Mouse (Mus musculus) activated CD4-positive, CD25-positive, alpha-beta regulatory T cell (primary cell): ENCODE data around the gene Olfr1497. TPM values are rescaled to one million over a fixed set of nuclear protein-coding genes. Genes with fewer than 3 reads are reported as not detected.

Experiments
- polyA plus RNA-seq, 2 experiments: library from polyadenylated mRNA; unstranded; fragments of 100-300 nt; shearing (Covaris generic); gene quantifications; one replicate each; pipeline ENCODE4 v1.2.1; 2017

The Olfr1497 gene
- not detected for polyA plus RNA-seq

GRCm38 (mm10) chr19:13798102-13798501, at the start of gene Olfr1497:
TSS of gene Olfr1497 (minus strand) at chr19:13798202.

GRCm38 (mm10) chr19:13830388-13830787, 32.4 kb upstream of the Olfr1497 start, which contains the start of gene Olfr1500:
TSS of gene Olfr1500 (minus strand) at chr19:13830488.

GRCm38 (mm10) chr19:13819347-13819746, 21.3 kb upstream of the Olfr1497 start, which contains the start of gene Olfr1499:
TSS of gene Olfr1499 (minus strand) at chr19:13819447.

GRCm38 (mm10) chr19:13777578-13777977, 20.4 kb downstream of the Olfr1497 start, which contains the start of gene Olfr1496:
TSS of gene Olfr1496 (plus strand) at chr19:13777878.

GRCm38 (mm10) chr19:13764306-13764705, 33.7 kb downstream of the Olfr1497 start, which contains the start of gene Olfr1495:
TSS of gene Olfr1495 (plus strand) at chr19:13764606.

Other genes with a start within 250 kb of the Olfr1497 start
- gene Olfr1484, start 214.7 kb downstream of the Olfr1497 start, polyA plus RNA-seq = not detected
- gene Olfr1487, start 180.8 kb downstream of the Olfr1497 start, polyA plus RNA-seq = under 1 TPM in 1 of 2 experiments, not detected in 1; 0.06 TPM
- not detected for gene Olfr1489, start 166.6 kb downstream of the Olfr1497 start, polyA plus RNA-seq
- gene Olfr1490, start 147.1 kb downstream of the Olfr1497 start, polyA plus RNA-seq = under 1 TPM in 1 of 2 experiments, not detected in 1; 0.34 TPM
- not detected for gene Olfr1491, start 100.9 kb downstream of the Olfr1497 start, polyA plus RNA-seq
- under 1 TPM in 1 of 2 experiments, not detected in 1; 0.10 TPM for gene Olfr1493-ps1, start 74.9 kb downstream of the Olfr1497 start, polyA plus RNA-seq
- under 1 TPM in 1 of 2 experiments, not detected in 1; 0.20 TPM for gene Olfr1494, start 58.5 kb downstream of the Olfr1497 start, polyA plus RNA-seq
- not detected for gene Olfr1495, start 33.6 kb downstream of the Olfr1497 start, polyA plus RNA-seq
- not detected for gene Olfr1496, start 20.3 kb downstream of the Olfr1497 start, polyA plus RNA-seq
- under 1 TPM in 1 of 2 experiments, not detected in 1; 0.08 TPM for gene Olfr1499, start 21.2 kb upstream of the Olfr1497 start, polyA plus RNA-seq
- not detected for gene Olfr1500, start 32.3 kb upstream of the Olfr1497 start, polyA plus RNA-seq
- under 1 TPM in 1 of 2 experiments, not detected in 1; 0.70 TPM for gene Olfr1501, start 52.5 kb upstream of the Olfr1497 start, polyA plus RNA-seq
- gene Olfr1502, start 63.6 kb upstream of the Olfr1497 start, polyA plus RNA-seq = not detected
- under 1 TPM in 1 of 2 experiments, not detected in 1; 0.38 TPM for gene Olfr1504, start 99.7 kb upstream of the Olfr1497 start, polyA plus RNA-seq
- not detected for gene Olfr1505, start 115.3 kb upstream of the Olfr1497 start, polyA plus RNA-seq